Mouse (Mus musculus) neural tube, embryonic 10.5 days (tissue): ENCODE results near the gene Ankrd44.

Experiments
- DNase-seq: peaks from one replicate; pipeline ENCODE4 v3.0.0-alpha.2; 2017; ENCODE audit warnings: low spot score; ENCODE audit errors: extremely low spot score

Ankrd44 gene

DNA sequence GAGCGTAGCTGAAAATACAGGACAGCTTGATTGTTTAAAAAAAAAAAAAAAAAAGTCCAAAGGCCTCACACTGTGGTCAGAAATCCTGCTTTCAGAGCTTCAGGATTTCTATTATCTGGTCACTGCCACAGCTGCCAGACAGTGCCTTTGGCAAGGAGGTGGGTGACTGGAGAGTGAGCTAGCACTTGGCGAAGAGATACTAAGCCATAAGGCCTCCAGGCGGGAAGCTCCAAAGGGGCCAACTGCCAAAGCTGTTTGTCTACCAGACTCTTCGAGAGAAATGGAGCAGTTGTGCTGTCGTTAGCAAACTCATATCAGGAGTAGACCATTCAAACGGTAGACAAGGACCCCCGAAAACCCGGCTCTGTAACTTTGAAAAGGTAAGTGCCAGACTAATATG lies 3.5 kb downstream of the Ankrd44 start:
- DNase-seq: no peak

DNA sequence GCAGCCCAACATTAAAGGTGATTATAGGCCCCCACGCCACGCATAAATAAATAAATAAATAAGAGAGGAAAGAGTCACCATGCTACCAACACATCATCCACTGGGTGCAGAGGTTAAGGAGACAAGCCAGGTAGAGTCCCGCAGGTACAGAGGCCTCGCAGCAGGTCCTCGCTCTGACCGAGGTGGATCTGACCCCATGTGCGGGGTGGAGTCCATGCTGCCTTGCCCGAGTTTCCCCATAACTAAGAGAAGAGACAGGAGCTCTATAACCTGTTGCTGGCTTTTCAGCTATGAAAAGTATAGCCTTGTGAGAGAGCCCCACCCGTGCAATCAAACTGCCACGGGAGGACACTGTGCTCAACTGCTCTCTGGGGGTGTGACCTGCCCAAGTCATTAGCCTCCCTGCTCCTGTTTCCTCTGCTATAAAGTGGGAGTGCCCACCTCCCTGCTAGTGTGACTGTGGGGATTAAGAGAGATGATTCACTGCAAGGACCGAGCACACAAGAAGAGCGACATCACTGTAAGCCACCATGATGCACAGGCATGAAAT lies 4.1 kb downstream of the Ankrd44 start:
- DNase-seq: no peak

DNA sequence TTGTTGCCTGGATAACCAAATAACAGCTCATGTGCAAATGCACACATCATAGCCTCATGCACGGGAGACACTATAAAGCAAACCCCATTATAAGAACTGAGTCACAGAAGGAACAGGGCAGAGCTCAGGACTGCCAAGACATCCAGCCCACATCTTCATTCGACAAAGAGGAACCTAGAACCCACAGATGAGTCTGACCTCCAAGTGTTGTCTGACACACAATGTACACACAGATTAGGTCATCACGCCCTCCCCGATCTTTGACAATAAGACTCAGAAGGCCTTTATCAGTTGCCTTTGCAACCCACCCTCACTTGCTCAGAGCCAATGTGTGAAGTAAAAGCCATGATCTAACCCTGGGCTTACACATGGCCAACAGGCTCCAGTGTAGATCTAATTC lies 6.1 kb downstream of the Ankrd44 start:
- no peak for DNase-seq

DNA sequence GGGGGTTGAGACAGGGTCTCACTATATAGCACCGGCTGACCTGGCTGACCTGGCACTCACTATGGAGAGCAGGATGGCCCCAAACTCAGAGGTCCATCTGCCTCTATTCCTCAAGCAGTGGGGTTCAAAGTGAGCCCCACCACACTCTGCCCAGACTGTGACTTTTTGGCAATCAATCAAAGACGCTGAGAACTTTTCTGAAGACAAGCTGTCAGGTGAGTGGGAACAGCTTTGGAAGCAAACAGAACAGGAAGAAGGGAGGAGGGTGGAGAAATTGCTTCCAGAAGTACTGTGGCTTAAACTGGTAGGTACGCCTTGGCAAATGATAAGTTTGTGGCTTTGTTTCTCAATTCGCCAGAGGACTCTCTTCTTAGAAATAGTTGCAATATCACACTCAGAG lies 9.7 kb downstream of the Ankrd44 start:
- no peak for DNase-seq

DNA sequence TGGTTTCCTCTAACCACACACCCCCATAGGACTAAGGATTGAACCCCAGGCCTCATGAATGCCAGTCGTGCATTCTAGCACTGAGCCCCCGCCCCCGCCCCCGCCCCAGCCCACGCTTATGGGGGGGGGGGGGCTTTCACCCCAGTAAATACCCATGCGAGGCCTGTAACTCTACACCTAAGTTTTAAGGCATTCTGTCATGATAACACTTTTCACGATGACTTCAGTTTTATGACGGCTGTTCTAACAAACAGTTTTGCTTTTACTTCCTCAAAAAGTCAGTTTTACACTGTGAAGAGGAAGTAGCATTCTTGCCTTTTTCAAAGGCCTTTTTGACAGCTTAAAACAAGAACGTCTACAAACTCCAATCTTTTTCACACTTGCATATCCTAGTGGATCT lies 11.8 kb downstream of the Ankrd44 start:
- DNase-seq: no peak

- no peak for DNase-seq
Measured at GRCm38 (mm10) chr1:54913379-54913873, 12.8 kb downstream of the Ankrd44 start.

GRCm38 (mm10) chr1:54913063-54913335 lies 13.2 kb downstream of the Ankrd44 start:
- DNase-seq: no peak

- DNase-seq: no peak
Measured at GRCm38 (mm10) chr1:54912290-54913062, 13.7 kb downstream of the Ankrd44 start.

DNA sequence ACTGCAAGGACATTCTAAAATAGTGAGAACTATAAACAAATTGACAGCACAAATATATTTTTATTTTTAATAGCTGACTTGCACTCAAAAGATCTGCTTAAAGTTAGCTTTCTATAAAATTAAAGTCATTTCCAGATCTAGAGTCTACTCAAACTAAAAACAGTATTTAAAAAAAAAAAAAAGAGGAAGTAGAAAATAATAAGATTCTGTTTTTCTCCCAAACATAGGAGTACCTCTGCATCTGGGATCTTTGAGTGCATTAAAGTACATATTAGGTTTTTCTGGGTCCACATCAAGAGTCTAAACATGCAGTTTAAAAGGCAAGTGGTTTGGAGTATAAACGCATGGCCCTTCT lies 15.0 kb downstream of the Ankrd44 start:
- no peak for DNase-seq

- DNase-seq: no peak
Measured at GRCm38 (mm10) chr1:54910489-54911255, 15.5 kb downstream of the Ankrd44 start.

DNA sequence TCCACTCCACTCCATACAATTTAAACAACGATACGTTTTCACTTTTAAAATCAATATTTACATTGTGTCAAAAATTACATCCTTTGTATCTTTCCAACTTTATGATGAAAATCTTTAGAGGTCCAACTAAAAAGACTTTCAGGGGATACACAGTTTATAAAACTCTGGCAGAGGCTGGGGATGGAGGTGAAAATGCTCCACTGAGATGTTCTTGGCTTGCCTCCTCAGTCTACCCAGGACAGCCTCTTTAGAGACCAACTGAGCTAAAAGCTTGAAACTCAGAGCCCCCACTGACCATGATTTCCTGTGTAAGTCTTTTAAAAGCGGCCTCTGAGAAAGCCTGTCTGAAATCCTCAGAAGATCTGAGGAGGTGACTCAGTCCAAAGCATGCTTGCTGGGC lies 17.4 kb downstream of the Ankrd44 start:
- DNase-seq: no peak

DNA sequence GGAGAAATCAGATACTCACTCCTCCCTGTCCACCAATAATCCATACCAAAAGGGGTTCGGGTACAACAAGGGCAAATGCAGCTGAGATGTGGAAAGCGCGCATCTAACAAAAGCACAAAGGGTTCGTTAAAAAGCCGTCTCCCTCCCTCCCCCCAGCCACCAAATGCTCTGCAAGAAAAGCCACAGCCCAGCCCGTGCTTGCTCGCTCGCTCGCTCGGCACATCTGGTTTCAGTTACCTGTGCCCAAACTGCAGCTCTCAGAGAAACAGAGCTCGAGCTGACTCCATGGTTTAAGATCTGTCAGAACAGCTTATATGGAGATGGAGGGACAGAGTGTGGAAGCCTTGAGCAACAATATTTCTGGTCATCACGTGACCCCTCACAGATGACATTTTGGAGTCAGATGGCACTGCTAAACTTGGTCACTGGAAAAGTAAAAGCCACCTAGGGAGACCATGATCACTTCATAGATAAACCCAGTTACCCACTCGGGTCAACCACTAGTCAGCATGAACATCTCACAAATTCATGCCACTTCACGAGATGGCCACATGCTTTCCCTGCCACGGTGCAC lies 19.0 kb downstream of the Ankrd44 start:
- peak; percentile 62 for DNase-seq

- DNase-seq: no peak
Measured at GRCm38 (mm10) chr1:54906322-54906721, 19.9 kb downstream of the Ankrd44 start.

DNA sequence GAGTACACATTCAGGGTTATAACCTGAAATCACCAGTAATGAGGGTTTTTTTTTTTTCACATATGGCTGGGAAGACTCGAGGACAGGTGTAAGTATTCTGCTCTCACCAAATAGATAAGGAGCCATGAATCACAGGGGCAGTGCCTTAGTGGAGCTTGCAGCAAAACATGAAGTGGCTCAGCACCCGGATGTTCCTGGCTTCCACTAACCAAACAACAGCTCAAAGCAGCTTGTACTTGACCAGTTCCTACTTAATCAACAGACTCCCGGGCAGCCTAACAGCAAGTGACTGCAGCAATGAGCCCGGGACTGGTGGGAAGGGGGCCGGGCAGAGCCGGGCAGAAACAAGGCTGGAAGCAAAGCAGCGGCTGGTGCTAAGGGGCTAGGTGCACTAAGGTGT lies 20.6 kb downstream of the Ankrd44 start:
- DNase-seq: no peak

- no peak for DNase-seq
Measured at GRCm38 (mm10) chr1:54904165-54904564, 22.0 kb downstream of the Ankrd44 start.

DNA sequence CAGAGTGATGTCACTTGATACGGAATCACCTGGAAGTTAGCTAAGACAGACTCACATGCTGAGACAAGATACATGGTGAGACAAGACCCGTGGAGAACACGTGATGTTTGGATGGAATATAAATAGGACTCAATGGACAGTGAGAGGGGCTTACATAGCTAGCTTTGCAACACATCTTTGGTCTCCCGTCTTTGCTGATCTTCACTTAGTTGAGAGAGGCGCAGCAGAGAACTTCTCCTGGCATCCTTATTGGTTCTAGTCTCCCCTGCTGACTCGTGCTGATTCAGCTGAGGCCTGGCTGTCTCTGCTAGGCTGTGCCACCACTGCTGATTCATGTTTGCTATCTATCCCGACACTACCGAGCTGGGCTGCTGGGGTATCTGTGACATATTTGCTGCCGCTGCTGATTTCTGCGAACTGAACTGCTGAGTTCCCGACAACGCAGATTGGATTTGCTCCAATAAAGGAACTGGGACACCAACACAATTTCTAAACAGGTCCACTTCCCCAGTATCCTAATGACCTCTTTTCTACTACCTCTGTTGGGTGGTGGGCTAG lies 23.4 kb downstream of the Ankrd44 start:
- DNase-seq: no peak

DNA sequence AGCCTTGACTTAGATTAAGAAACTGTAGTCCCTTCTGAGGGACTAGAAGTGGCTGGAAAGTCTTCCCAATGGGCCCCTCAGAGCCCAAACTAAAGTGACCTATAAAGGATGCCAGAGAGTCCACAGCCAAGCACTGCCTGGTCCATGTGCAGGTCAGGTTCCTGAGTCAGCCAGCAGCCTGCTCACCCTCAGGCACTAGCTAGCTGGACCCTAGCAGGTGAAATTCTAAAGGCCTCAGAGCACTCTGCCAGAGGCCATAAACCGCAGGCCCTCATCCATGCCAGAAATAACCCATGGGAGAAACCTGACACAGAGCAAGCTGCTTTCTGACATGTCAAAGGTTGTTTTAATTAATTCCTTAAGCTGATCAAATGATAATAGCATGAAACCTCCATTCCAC lies 25.1 kb downstream of the Ankrd44 start:
- DNase-seq: no peak

DNA sequence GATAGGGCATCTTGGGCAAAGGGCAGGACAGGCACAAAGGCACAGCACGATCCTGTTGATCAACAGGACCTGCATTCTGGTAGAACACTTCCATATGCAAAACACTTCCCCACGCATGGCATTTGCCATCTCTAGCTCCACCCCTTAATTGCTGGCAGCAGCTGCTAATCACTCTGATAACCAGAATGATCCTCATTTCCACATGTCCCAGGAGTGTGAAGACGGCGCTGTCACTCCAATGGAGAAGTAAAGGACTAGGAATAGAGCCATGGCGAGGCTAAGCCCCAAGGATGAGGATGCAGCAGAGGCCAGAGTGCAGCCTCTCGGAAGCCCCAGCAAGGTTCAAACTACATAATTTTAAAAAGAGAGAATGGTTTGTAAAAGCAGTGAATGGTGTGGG lies 26.9 kb downstream of the Ankrd44 start:
- DNase-seq: no peak

- DNase-seq: no peak
Measured at GRCm38 (mm10) chr1:54898656-54899084, 27.5 kb downstream of the Ankrd44 start.

DNA sequence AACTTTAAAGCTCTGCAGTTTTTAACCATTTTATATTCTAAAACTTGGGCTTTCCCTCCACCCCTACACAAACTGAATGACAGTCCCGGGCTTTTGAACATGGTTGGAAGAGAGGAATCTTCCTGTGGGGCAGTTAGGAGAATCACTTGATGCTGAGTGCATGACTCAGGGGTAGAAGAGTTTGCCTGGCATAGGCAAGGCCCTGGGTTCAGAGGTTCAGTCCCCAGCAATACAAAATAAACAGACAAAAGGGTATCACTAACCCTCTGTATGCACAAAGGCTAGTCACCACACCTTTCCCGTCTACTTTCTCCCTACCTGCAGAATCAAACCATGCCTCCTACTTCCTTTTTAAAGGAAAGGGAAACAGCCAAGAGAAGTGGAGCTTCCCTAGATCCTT lies 28.5 kb downstream of the Ankrd44 start:
- DNase-seq: no peak

- DNase-seq: no peak
Measured at GRCm38 (mm10) chr1:54896109-54897085, 29.8 kb downstream of the Ankrd44 start.
